Mouse (Mus musculus): ENCODE results near the gene Cep295nl. TPM values are rescaled to one million over a fixed set of nuclear protein-coding genes. Genes with fewer than 3 reads are reported as not detected.

The Cep295nl gene
- polyA plus RNA-seq, 1 experiment from 2014 or later: 0.61 TPM

DNA sequence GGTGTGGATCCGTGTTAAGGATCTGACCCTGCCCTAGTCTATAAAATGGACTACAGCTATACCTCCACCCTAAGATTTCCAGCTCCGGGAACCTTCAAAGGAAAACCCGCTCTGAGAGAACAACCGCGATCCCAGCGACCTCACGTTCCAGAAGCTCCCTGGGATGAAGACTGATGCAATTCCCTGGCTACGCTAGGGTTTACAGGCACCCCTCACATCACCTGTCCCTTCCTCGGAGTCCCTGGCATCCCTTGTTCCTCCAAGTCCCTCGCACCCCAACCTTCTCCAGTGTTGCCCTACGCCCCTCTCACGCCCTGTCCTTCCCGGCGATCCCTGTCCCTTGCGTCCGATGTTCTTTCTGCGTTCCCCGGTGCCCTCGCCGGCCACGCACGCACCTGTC, 52.7 kb downstream of the Cep295nl start:
- H3K4me2 ChIP-seq (ENCODE audit: low read length): peak overlapping the region; percentile 74
- peaks cover 18% of the 10 kb centered on the region for H3K4me1 ChIP-seq (replicated peaks; ENCODE audit: control insufficient read depth, insufficient read depth, low read length)
- under 1% methylated on average over 22 of the region's 22 CpGs for WGBS
- H3K9me3 ChIP-seq (ENCODE audit: control insufficient read depth, low read length): no peaks in the 10 kb centered on the region
- ATAC-seq (replicated peaks; ENCODE audit: low FRiP score, low TSS enrichment, low read depth) (peak; percentile 38), DNase-seq (ENCODE audit: low spot score) (no peak)
- H3K4me3 ChIP-seq (ENCODE audit: low read depth, low read length): peak overlapping the region; percentile 92
- no peaks in the 10 kb centered on the region for H3K27me3 ChIP-seq (replicated peaks; ENCODE audit: control insufficient read depth, insufficient read depth, low read length)
- H3K36me3 ChIP-seq (ENCODE audit: control insufficient read depth, insufficient read depth, low read length): peaks cover 31% of the 10 kb centered on the region
- H3K9ac ChIP-seq (ENCODE audit: low read length): peak overlapping the region; percentile 89
- H3K27ac ChIP-seq (ENCODE audit: low read depth): peak overlapping the region; percentile 81

DNA sequence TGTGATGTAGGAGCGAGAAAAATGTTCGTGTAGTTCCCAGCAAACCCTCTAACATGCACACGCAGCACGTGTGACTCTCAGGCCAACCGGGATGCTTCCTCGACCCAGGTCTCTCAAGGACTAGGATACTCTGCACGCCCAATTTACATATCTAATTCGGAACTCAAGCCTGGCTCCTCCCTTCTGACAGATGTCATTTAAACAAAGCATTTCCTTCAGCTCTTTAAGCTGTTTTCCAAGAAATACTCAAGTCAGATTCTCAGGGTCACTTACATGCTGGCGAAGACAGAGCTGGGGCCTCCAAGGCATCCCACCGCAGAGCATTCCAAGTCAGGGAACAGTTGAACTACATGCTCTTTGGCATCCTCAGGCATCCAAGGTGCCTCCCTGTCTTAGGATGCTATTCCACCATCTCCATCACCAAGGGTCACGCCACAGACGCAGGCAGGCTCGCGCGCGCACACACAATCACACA, 53.2 kb downstream of the Cep295nl start:
- WGBS: 2% methylated on average over 16 of the region's 16 CpGs
- peak overlapping the region; percentile 89 for H3K9ac ChIP-seq (ENCODE audit: low read length)
- peak overlapping the region; percentile 74 for H3K4me2 ChIP-seq (ENCODE audit: low read length)
- peak overlapping the region; percentile 81; the same call in 1 of the 2 replicates for H3K27ac ChIP-seq (ENCODE audit: low read depth)
- peaks cover 36% of the 10 kb centered on the region for H3K36me3 ChIP-seq (ENCODE audit: control insufficient read depth, insufficient read depth, low read length)
- ATAC-seq (replicated peaks; ENCODE audit: low FRiP score, low TSS enrichment, low read depth) (no peak), DNase-seq (ENCODE audit: low spot score) (peak; percentile 66)
- H3K9me3 ChIP-seq (ENCODE audit: control insufficient read depth, low read length): no peaks in the 10 kb centered on the region
- H3K4me3 ChIP-seq (ENCODE audit: low read depth, low read length): peak overlapping the region; percentile 92
- H3K27me3 ChIP-seq (replicated peaks; ENCODE audit: control insufficient read depth, insufficient read depth, low read length): no peaks in the 10 kb centered on the region
- H3K4me1 ChIP-seq (replicated peaks; ENCODE audit: control insufficient read depth, insufficient read depth, low read length): peaks cover 18% of the 10 kb centered on the region

DNA sequence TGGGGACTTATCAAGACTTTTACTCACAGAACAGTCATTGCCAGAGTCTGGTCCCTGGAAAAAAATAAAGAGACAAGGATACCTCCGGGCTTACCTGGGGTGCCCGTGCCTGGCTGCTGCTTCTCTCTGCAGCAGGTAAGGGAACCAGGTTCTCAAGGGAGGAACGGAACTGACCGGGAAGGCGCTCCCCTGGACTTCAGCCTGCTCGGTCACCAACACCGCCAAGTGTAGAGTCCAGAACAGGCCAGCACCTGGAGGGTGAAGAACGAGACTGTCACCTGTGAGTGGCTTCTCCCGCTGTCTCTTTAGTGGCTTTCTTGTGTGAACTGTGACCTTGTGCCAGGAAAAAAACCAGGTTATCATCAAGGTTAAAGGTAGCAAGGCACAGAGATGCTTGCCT, 54.7 kb downstream of the Cep295nl start:
- ATAC-seq (replicated peaks; ENCODE audit: low FRiP score, low TSS enrichment, low read depth) (no peak), DNase-seq (ENCODE audit: low spot score) (no peak)
- WGBS: 92% methylated on average over 9 of the region's 9 CpGs
- Histone ChIP-seq H3K27ac (ENCODE audit: low read depth) (no peak overlapping the region), H3K4me2 (ENCODE audit: low read length) (no peak overlapping the region), H3K27me3 (replicated peaks; ENCODE audit: control insufficient read depth, insufficient read depth, low read length) (no peaks in the 10 kb centered on the region), H3K9me3 (ENCODE audit: control insufficient read depth, low read length) (no peaks in the 10 kb centered on the region), H3K4me3 (ENCODE audit: low read depth, low read length) (no peak overlapping the region), H3K9ac (ENCODE audit: low read length) (no peak overlapping the region), H3K4me1 (replicated peaks; ENCODE audit: control insufficient read depth, insufficient read depth, low read length) (peaks cover 18% of the 10 kb centered on the region), H3K36me3 (ENCODE audit: control insufficient read depth, insufficient read depth, low read length) (peaks cover 51% of the 10 kb centered on the region)

DNA sequence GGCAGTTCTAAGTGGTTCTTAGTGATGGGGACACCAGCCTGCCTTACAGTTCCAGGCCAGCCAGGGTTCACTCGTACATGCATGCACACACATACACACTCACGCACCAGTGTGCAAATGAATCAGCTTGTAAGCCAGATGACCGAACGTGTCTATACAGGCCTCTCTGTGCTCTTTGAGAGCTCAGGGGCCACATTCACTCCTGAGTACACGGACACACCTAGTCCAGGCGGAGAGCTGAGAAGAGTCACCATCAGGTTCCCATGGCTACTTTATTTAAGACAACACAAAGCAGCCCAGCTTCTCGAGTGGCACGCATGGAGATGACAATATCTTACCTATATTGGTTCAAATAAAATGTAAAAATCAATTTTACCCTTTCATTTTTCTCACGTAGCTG, 55.9 kb downstream of the Cep295nl start:
- no peak overlapping the region for H3K27ac ChIP-seq (ENCODE audit: low read depth)
- DNase-seq (ENCODE audit: low spot score): no peak
- ATAC-seq (replicated peaks; ENCODE audit: low FRiP score, low TSS enrichment, low read depth): no peak
- H3K9ac ChIP-seq (ENCODE audit: low read length): no peak overlapping the region
- H3K4me2 ChIP-seq (ENCODE audit: low read length): no peak overlapping the region
- H3K4me3 ChIP-seq (ENCODE audit: low read depth, low read length): no peak overlapping the region
- H3K36me3 ChIP-seq (ENCODE audit: control insufficient read depth, insufficient read depth, low read length): peaks cover 62% of the 10 kb centered on the region
- H3K9me3 ChIP-seq (ENCODE audit: control insufficient read depth, low read length): no peaks in the 10 kb centered on the region
- peaks cover 18% of the 10 kb centered on the region for H3K4me1 ChIP-seq (replicated peaks; ENCODE audit: control insufficient read depth, insufficient read depth, low read length)
- WGBS: 87% methylated on average over 9 of the region's 9 CpGs
- no peaks in the 10 kb centered on the region for H3K27me3 ChIP-seq (replicated peaks; ENCODE audit: control insufficient read depth, insufficient read depth, low read length)

DNA sequence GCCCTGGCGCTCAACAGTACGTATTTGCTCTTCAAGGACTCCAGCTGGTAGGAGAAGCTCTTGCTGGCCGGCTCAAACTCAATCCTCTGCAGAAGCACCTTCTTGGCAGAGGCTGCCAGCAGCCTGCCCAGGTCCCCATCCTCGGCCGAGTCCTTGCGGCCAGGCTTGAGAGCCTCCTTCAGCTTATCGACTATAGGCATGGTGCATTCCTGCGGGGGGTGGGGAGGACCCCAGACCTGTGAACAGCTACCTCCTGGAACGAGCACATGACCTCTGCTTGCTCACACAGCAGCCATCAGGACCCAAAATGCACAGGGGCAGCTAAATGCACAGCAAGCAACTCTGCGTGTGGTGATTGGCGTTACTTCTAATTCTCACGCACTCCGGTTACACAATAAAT, 56.5 kb downstream of the Cep295nl start:
- H3K27me3 ChIP-seq (replicated peaks; ENCODE audit: control insufficient read depth, insufficient read depth, low read length): no peaks in the 10 kb centered on the region
- ATAC-seq (replicated peaks; ENCODE audit: low FRiP score, low TSS enrichment, low read depth) (no peak), DNase-seq (ENCODE audit: low spot score) (no peak)
- no peaks in the 10 kb centered on the region for H3K9me3 ChIP-seq (ENCODE audit: control insufficient read depth, low read length)
- 90% methylated on average over 13 of the region's 13 CpGs for WGBS
- no peak overlapping the region for H3K27ac ChIP-seq (ENCODE audit: low read depth)
- H3K4me2 ChIP-seq (ENCODE audit: low read length): no peak overlapping the region
- H3K9ac ChIP-seq (ENCODE audit: low read length): no peak overlapping the region
- H3K4me3 ChIP-seq (ENCODE audit: low read depth, low read length): no peak overlapping the region
- peaks cover 17% of the 10 kb centered on the region for H3K4me1 ChIP-seq (replicated peaks; ENCODE audit: control insufficient read depth, insufficient read depth, low read length)
- peaks cover 68% of the 10 kb centered on the region for H3K36me3 ChIP-seq (ENCODE audit: control insufficient read depth, insufficient read depth, low read length)

Other genes starting within 250 kb of the Cep295nl start
- 0.14 and 0.26 TPM in 2 replicates for gene Dnah17, start 211.9 kb downstream of the Cep295nl start, polyA plus RNA-seq (2014; fragmentation: Nextera tagmentation; extraction: Ambion mirVana)
- gene Cyth1, start 93.9 kb downstream of the Cep295nl start, polyA plus RNA-seq (2014; fragmentation: Nextera tagmentation; extraction: Ambion mirVana): 8.3 and 9.3 TPM in 2 replicates
- gene Usp36, start 52.3 kb downstream of the Cep295nl start, polyA plus RNA-seq (2014; fragmentation: Nextera tagmentation; extraction: Ambion mirVana): 18.1 and 18.8 TPM in 2 replicates
- gene Timp2, start 13.2 kb upstream of the Cep295nl start, polyA plus RNA-seq (2014; fragmentation: Nextera tagmentation; extraction: Ambion mirVana): 80.9 and 83.9 TPM in 2 replicates
- gene Lgals3bp, start 59.6 kb upstream of the Cep295nl start, polyA plus RNA-seq (2014; fragmentation: Nextera tagmentation; extraction: Ambion mirVana): 108 and 120 TPM in 2 replicates
- 30.1 and 32.9 TPM in 2 replicates for gene Cant1, start 76.6 kb upstream of the Cep295nl start, polyA plus RNA-seq (2014; fragmentation: Nextera tagmentation; extraction: Ambion mirVana)
- 7.1 and 7.2 TPM in 2 replicates for gene C1qtnf1, start 85.7 kb upstream of the Cep295nl start, polyA plus RNA-seq (2014; fragmentation: Nextera tagmentation; extraction: Ambion mirVana)
- gene Engase, start 134.3 kb upstream of the Cep295nl start, polyA plus RNA-seq (2014; fragmentation: Nextera tagmentation; extraction: Ambion mirVana): 7.2 and 11.9 TPM in 2 replicates

All from intestine, embryonic 14.5 days (tissue).